Mouse (Mus musculus): ENCODE measurements around the gene Tubb5. TPM values are rescaled to one million over a fixed set of nuclear protein-coding genes. Genes with fewer than 3 reads are reported as not detected.

Gene Tubb5
- total RNA-seq, 2 experiments from 2014 or later = 441 to 478 TPM

GRCm38 (mm10) chr17:35833239-35833751 is 4.8 kb downstream of the Tubb5 start:
- DNase-seq (ENCODE audit: low spot score in 2 of 2) = no peak
- intact Hi-C loops (cut with DNase I) = no loop called here

GRCm38 (mm10) chr17:35832400-35833238 is 5.5 kb downstream of the Tubb5 start:
- DNase-seq (ENCODE audit: low spot score in 2 of 2) = no peak
- intact Hi-C loops (cut with DNase I) = no loop called here

GRCm38 (mm10) chr17:35829737-35830136 is 8.4 kb downstream of the Tubb5 start:
- intact Hi-C loops (cut with DNase I) = loop anchor here (2.0 kb wide), 1 partner anchor 45 kb away; no protein-coding TSS in a partner anchor

GRCm38 (mm10) chr17:35825109-35825850 is 12.8 kb downstream of the Tubb5 start:
- DNase-seq (ENCODE audit: low spot score in 2 of 2) = no peak
- intact Hi-C loops (cut with DNase I) = no loop called here

More at GRCm38 (mm10) chr17:35829737-35830136, 8.4 kb downstream of the Tubb5 start:
- DNase-seq (ENCODE audit: low spot score in 2 of 2) = peak; percentile 82 to 85

- intact Hi-C loops (cut with DNase I) = no loop called here
These were observed 13.7 kb downstream of the Tubb5 start for GRCm38 (mm10) chr17:35824402-35824801.

GRCm38 (mm10) chr17:35822964-35823937 is 14.9 kb downstream of the Tubb5 start, which contains the start of gene Flot1:
Gene Flot1, plus strand, starts transcription at chr17:35823230.
- intact Hi-C loops (cut with DNase I) = loop anchor here (2.0 kb wide), 1 partner anchor 84 kb away; no protein-coding TSS in a partner anchor
- DNase-seq (ENCODE audit: low spot score in 2 of 2) = peak; percentile 73 to 76

More at GRCm38 (mm10) chr17:35824402-35824801, 13.7 kb downstream of the Tubb5 start:
- DNase-seq (ENCODE audit: low spot score in 2 of 2) = no peak

GRCm38 (mm10) chr17:35822564-35822963 is 15.5 kb downstream of the Tubb5 start:
- intact Hi-C loops (cut with DNase I) = loop anchor here (2.0 kb wide), 1 partner anchor 84 kb away; no protein-coding TSS in a partner anchor
- DNase-seq (ENCODE audit: low spot score in 2 of 2) = no peak

- intact Hi-C loops (cut with DNase I) = loop anchor here (2.0 kb wide), 1 partner anchor 83 kb away; no protein-coding TSS in a partner anchor
- DNase-seq (ENCODE audit: low spot score in 2 of 2) = peak; percentile 68 to 69
These were observed 16.4 kb downstream of the Tubb5 start, which contains the start of gene Ier3 for GRCm38 (mm10) chr17:35821439-35822430. Gene Ier3, plus strand, starts transcription at chr17:35821684.

- intact Hi-C loops (cut with DNase I) = no loop called here
- DNase-seq (ENCODE audit: low spot score in 2 of 2) = no peak
These were observed 18.0 kb downstream of the Tubb5 start for GRCm38 (mm10) chr17:35820111-35820510.

GRCm38 (mm10) chr17:35817226-35817625 is 20.9 kb downstream of the Tubb5 start:
- intact Hi-C loops (cut with DNase I) = loop anchor here (5.0 kb wide), 1 partner anchor 40 kb away; no protein-coding TSS in a partner anchor
- DNase-seq (ENCODE audit: low spot score in 2 of 2) = no peak

- no peak for DNase-seq (ENCODE audit: low spot score in 2 of 2)
- intact Hi-C loops (cut with DNase I) = loop anchor here (5.0 kb wide), 1 partner anchor 39 kb away; no protein-coding TSS in a partner anchor
These were observed 21.4 kb downstream of the Tubb5 start for GRCm38 (mm10) chr17:35816686-35817085.

- DNase-seq (ENCODE audit: low spot score in 2 of 2) = no peak
- intact Hi-C loops (cut with DNase I) = loop anchor here (5.0 kb wide), 1 partner anchor 39 kb away; no protein-coding TSS in a partner anchor
These were observed 22.3 kb downstream of the Tubb5 start for GRCm38 (mm10) chr17:35815836-35816235.

- DNase-seq (ENCODE audit: low spot score in 2 of 2) = no peak
- intact Hi-C loops (cut with DNase I) = loop anchor here (5.0 kb wide), 1 partner anchor 37 kb away; no protein-coding TSS in a partner anchor
These were observed 23.4 kb downstream of the Tubb5 start for GRCm38 (mm10) chr17:35814678-35815077.

GRCm38 (mm10) chr17:35813653-35814052 is 24.5 kb downstream of the Tubb5 start:
- intact Hi-C loops (cut with DNase I) = no loop called here
- DNase-seq (ENCODE audit: low spot score in 2 of 2) = no peak

GRCm38 (mm10) chr17:35813245-35813647 is 24.9 kb downstream of the Tubb5 start:
- peak; percentile 34 to 57 for DNase-seq (ENCODE audit: low spot score in 2 of 2)
- intact Hi-C loops (cut with DNase I) = no loop called here

GRCm38 (mm10) chr17:35812736-35813135 is 25.4 kb downstream of the Tubb5 start:
- DNase-seq (ENCODE audit: low spot score in 2 of 2) = no peak
- intact Hi-C loops (cut with DNase I) = no loop called here

GRCm38 (mm10) chr17:35812307-35812706 is 25.8 kb downstream of the Tubb5 start:
- no peak for DNase-seq (ENCODE audit: low spot score in 2 of 2)
- intact Hi-C loops (cut with DNase I) = no loop called here
